Mouse (Mus musculus) spleen, adult 2 months (tissue): ENCODE measurements at regions not wholly inside any gene's neighbourhood (a gene's known extent, or its start where the extent isn't known, plus 50 kb on each side); places are given as distances from the start of the nearest gene placed in this dataset.

Experiments
- CTCF ChIP-seq: fragments of 200-500 bp; IDR thresholded peaks from 2 replicates; pipeline ENCODE4 v1.5.1; 2011; ENCODE audit warnings: mild to moderate bottlenecking, inconsistent platforms; ENCODE audit not compliant: insufficient read depth, insufficient read length, insufficient replicate concordance; ENCODE audit errors: extremely low read depth
- POLR2A ChIP-seq: fragments of 200-500 bp; IDR thresholded peaks from 2 replicates; pipeline ENCODE4 v1.6.1; 2011; ENCODE audit warnings: low read depth, low read length, inconsistent platforms

GRCm38 (mm10) chr16:29956904-29957303 is 107.3 kb upstream of the Hes1 start:
- TF ChIP-seq CTCF = no peak
- no peak for TF ChIP-seq POLR2A
